Mouse (Mus musculus): ENCODE measurements around the gene Fam43a. TPM values are rescaled to one million over a fixed set of nuclear protein-coding genes. Genes with fewer than 3 reads are reported as not detected.
A peak's percentile ranks its signal among the peaks of the same experiment; 100 is the strongest.

Gene Fam43a
- total RNA-seq, 2 experiments from 2014 or later, result 11.8 to 14.2 TPM

DNA sequence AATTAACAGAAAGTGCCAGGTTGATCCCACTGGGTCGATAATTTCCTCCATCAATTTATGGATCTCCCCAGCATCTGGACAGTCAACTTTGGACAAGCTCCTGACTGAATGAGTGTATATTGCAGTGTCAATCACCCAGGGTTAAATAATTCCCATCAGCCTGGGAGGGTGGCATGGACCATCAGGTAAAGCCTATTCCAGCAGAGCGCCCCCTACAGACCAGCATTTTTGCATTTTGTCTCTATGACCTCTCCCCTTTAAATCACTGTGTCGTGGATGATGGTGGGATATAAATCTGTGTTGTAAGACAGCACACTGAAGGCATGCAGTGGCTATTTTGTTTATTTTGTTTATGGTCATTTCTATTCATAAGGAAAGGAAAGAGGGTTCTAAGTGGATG, 7.5 kb upstream of the Fam43a start:
- intact Hi-C loops (cut with DNase I), result loop anchor here (10.0 kb wide), 1 partner anchor 763 kb away; no protein-coding TSS in a partner anchor
- no peak for DNase-seq (ENCODE audit: low spot score in 2 of 2)

DNA sequence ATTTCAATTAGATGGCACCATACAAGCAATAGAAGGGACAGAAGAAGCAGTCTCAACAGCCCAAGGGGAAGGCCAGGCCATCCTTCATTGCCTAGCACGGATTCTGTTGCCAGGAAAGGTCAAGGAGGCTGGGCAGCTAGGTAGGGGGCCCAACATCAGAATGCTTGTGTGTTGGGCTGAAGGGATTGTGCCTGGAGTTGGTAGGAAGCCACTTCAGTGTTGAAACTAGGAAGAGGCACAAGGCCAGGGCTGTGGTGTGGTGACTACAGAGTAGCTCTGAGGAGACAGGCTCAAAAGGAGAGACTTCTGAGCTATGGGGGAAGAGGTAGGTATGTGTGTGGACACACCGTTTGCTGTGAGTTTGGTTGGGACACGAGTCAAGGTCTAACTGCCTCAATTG, 4.2 kb upstream of the Fam43a start:
- DNase-seq (ENCODE audit: low spot score in 2 of 2), result no peak
- intact Hi-C loops (cut with DNase I), result loop anchor here (10.0 kb wide), 1 partner anchor 759 kb away; no protein-coding TSS in a partner anchor

GRCm38 (mm10) chr16:30595835-30596557, 3.5 kb upstream of the Fam43a start:
- intact Hi-C loops (cut with DNase I), result loop anchor here (10.0 kb wide), 1 partner anchor 759 kb away; no protein-coding TSS in a partner anchor

DNA sequence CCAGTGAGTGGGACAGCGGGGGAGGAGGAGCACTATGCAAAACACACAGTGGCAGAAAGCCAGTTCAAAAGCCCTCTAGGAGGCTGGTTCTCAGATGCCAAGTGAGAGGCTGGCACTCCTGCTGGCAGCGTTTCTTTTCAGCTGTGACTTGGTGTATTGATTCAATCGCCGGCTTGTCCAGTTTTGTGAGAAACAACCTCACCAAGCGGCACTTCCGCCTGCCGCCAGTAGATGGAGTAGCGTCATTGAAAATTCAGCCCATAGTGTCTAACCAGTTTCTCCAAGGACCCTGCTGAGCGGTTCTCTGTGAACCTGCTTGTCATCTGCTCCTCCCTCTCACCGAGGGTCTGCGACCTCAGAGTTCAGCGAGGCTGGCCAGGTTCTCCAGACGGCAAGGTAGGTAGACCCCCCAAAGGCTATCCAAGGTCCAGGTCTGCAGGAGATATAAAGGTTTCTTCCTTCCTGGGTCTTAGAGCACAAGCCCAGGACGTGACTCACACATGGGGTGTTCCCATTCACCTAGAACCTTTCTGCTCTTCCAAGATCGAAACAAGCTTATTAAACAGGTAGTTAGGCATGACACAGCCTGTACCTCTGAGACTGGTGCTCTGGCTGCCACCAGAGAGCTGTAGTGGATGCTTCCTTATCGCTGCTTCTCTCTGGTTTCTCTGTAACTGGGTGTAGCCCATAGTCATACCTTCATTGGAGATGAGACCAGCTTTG, 2.4 kb upstream of the Fam43a start:
- intact Hi-C loops (cut with DNase I), result loop anchor here (1.0 to 10.0 kb wide), 3 partner anchors 380 to 758 kb away; no protein-coding TSS in a partner anchor
- peak; percentile 93 to 95 for DNase-seq (ENCODE audit: low spot score in 2 of 2)

More at GRCm38 (mm10) chr16:30595835-30596557, 3.5 kb upstream of the Fam43a start:
- peak in 1 of 2 experiments; percentile 57 for DNase-seq (ENCODE audit: low spot score in 2 of 2)

- DNase-seq (ENCODE audit: low spot score in 2 of 2), result peak; percentile 59 to 63
- intact Hi-C loops (cut with DNase I), result loop anchor here (2.0 to 5.0 kb wide), 3 partner anchors 62 to 328 kb away; no protein-coding TSS in a partner anchor
Measured at GRCm38 (mm10) chr16:30600431-30601045, 1.0 kb downstream of the Fam43a start.

DNA sequence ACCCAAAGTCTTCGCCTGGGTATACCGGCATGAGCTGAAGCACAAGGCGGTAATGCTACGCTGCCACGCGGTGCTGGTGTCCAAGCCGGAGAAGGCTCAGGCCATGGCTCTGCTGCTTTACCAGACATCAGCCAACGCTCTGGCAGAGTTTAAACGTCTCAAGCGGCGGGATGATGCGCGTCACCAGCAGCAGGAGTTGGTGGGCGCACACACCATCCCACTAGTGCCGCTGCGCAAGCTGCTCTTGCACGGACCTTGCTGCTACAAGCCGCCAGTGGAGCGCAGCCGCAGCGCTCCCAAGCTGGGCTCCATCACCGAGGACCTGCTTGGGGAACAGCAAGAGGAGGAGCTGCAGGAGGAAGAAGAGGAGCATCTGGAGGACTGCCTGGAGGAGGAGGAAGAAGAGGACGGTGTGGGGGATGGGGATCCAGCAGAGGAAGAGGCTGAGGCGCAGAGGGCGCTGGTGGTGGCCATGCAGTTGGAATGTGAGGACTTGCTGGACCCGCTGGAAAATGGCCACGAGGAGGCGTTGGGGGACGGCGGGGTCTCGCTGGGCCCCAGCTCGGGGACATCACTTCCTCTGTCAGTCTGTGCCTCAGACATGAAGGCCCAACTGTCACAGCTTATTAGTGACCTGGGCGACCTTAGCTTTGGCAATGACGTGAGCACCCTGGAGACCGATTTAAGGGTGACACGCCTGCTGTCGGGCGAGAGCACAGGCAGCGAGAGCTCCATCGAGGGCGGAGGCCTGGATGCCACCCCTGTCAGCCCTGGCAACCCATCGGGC, 1.7 kb downstream of the Fam43a start:
- peak; percentile 45 to 82 for DNase-seq (ENCODE audit: low spot score in 2 of 2)
- intact Hi-C loops (cut with DNase I), result loop anchor here (2.0 to 5.0 kb wide), 3 partner anchors 61 to 328 kb away; no protein-coding TSS in a partner anchor

GRCm38 (mm10) chr16:30601946-30602345, 2.4 kb downstream of the Fam43a start:
- no peak for DNase-seq (ENCODE audit: low spot score in 2 of 2)
- intact Hi-C loops (cut with DNase I), result loop anchor here (2.0 to 5.0 kb wide), 3 partner anchors 60 to 327 kb away; no protein-coding TSS in a partner anchor

DNA sequence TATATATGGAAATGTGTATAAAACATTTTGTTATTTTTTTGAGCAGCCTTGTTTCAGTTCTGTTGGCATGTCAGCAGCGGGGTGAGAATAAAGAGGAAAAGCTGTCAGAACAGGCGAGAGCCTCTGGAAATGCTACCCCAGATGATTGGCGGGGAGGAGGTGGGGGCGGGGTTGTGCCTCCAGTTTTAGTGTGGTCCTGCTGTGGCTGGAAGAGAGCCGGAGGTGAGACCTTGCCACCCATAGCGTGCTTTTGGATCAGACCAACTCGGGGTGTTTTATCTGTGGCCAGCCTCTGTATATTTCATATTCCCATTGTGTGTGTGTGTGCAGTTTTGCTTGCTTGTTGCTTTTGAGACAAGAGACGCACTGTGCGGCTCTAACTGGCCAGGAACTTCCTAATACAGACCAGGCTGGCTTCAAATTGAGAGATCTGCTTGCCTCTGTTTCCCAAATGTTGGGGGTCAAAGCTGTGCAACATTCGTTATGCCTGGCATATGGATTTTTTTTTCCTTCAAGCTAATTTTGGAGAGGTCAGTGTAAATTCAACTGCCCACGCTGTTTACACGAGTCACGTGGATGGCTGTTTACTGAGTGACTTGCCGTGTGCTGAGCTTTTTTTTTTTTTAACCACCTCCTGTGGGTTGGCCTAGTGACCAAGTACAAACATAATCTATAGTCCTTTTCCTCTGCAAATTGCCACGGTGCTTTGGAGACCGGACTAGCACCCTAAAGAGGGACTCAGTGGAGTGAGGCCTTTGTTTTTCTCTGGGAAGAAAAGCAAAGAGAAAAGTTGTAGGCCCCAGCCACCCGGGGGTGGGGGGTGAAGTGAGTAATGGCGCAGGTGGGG, 3.4 kb downstream of the Fam43a start:
- intact Hi-C loops (cut with DNase I), result loop anchor here (5.0 kb wide), 2 partner anchors 59 to 219 kb away; no protein-coding TSS in a partner anchor
- DNase-seq (ENCODE audit: low spot score in 2 of 2), result no peak

DNA sequence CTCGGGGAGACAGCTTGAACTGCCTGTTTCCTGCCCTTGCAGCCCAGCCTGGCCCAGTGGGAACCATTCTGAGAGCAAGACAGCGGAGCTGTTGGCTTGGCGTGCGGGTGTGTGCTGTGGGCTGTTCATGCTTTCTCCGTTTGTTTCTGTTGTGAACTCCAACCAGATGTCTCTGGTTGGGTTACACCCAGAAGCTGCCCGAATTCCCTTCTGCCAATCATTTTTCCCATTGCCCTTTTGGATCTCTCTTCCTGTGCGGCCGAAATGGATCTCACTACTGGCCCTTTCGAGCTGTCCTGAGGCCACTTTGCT, 4.0 kb downstream of the Fam43a start:
- intact Hi-C loops (cut with DNase I), result loop anchor here (5.0 kb wide), 2 partner anchors 59 to 219 kb away; no protein-coding TSS in a partner anchor
- no peak for DNase-seq (ENCODE audit: low spot score in 2 of 2)

- DNase-seq (ENCODE audit: low spot score in 2 of 2), result no peak
- intact Hi-C loops (cut with DNase I), result loop anchor here (5.0 kb wide), 2 partner anchors 58 to 218 kb away; no protein-coding TSS in a partner anchor
Measured at GRCm38 (mm10) chr16:30604061-30604806, 4.7 kb downstream of the Fam43a start.

- intact Hi-C loops (cut with DNase I), result loop anchor here (5.0 kb wide), 2 partner anchors 58 to 218 kb away; no protein-coding TSS in a partner anchor
- DNase-seq (ENCODE audit: low spot score in 2 of 2), result peak in 1 of 2 experiments; percentile 23
Measured at GRCm38 (mm10) chr16:30604807-30605137, 5.2 kb downstream of the Fam43a start.

DNA sequence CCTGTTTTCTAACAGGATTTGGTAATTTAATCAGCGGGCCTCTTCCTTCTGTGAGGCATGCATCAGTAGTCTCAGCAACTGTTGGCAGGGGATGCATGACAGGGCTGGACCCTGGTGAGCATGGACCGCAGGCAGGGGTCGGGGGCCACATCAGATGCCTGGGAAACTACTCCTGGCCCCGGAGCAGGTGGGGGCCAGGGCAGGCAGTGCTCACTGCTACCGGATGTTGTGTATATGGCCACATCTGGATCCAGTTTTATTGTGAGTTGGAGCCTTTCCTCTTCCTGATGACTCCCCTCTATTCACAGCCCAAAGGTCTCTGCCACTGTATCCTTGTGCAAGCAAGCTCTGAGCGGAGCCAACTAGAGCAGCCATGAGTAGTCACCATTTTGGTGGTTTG, 6.0 kb downstream of the Fam43a start:
- DNase-seq (ENCODE audit: low spot score in 2 of 2), result no peak
- intact Hi-C loops (cut with DNase I), result no loop called here

DNA sequence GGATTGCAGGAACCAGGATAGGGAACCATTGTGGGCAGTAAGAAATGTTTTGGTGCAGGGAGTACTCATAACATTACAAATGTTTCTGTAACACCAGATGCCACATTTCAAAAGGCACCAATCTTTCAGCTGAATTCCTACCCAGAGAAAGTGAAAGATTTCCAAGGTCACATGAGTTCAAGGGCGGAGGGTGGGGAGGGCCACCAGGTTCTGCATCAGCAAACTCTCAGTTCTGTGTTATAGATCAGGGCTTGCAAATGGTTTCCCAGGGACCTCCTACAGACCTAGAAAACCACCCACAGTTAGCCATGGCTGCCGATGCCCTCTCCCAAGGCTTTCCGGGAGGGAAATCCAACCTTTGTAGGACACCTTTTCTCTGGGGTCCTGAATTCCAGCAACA, 8.3 kb downstream of the Fam43a start:
- no peak for DNase-seq (ENCODE audit: low spot score in 2 of 2)
- intact Hi-C loops (cut with DNase I), result no loop called here

DNA sequence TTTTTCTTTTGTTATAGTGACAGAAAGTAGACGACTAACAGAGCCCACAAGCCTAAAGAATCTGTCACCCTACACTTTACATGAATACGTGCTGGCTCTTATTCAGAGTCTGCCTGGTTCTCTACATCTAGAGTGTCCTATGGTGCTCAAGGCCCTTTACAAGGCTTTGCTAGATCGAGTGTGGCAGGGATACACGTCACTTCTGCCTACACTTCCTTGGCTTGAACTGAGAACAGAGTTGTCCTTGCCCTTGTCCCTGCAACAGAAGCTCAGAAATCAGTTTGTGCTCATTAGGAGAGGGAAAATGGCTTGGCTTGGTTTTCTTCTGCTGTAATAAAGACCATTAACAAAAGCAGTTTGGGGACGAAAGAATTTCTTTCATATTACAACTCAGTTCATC, 11.8 kb downstream of the Fam43a start:
- no peak for DNase-seq (ENCODE audit: low spot score in 2 of 2)
- intact Hi-C loops (cut with DNase I), result no loop called here

- no peak for DNase-seq (ENCODE audit: low spot score in 2 of 2)
- intact Hi-C loops (cut with DNase I), result no loop called here
Measured at GRCm38 (mm10) chr16:30613122-30613521, 13.6 kb downstream of the Fam43a start.

GRCm38 (mm10) chr16:30614122-30614521, 14.6 kb downstream of the Fam43a start:
- DNase-seq (ENCODE audit: low spot score in 2 of 2), result no peak
- intact Hi-C loops (cut with DNase I), result no loop called here

- intact Hi-C loops (cut with DNase I), result loop anchor here (5.0 kb wide), 1 partner anchor 267 kb away; no protein-coding TSS in a partner anchor
- DNase-seq (ENCODE audit: low spot score in 2 of 2), result no peak
Measured at GRCm38 (mm10) chr16:30614705-30615317, 15.3 kb downstream of the Fam43a start.

Data from left cerebral cortex, postnatal 25 days (tissue).